Mouse (Mus musculus) cerebellum, adult 2 months (tissue): ENCODE measurements around the gene Evl.

Experiments
- CTCF ChIP-seq: fragments of 200-500 bp; IDR thresholded peaks from 2 replicates; pipeline ENCODE4 v1.5.1; 2011; ENCODE audit warnings: low read depth, mild to moderate bottlenecking, control low read depth, low read length, moderate library complexity, borderline replicate concordance; ENCODE audit not compliant: insufficient read depth
- POLR2A ChIP-seq: fragments of 200-500 bp; IDR thresholded peaks from 2 replicates; pipeline ENCODE4 v1.6.1; 2011; ENCODE audit warnings: low read length, control low read depth, borderline replicate concordance; ENCODE audit not compliant: insufficient read depth

GRCm38 (mm10) chr12:108682240-108683023, 127.9 kb downstream of the Evl start:
- no peak for TF ChIP-seq CTCF
- TF ChIP-seq POLR2A: no peak
